Mouse (Mus musculus) kidney, adult 8-10 months (tissue): Measurements from ENCODE around the gene H2-Ke6.

ENCODE experiments used
- DNase-seq, 2 experiments: peaks; one replicate each; pipeline ENCODE4 v3.0.0; 2022

The H2-Ke6 gene

DNA sequence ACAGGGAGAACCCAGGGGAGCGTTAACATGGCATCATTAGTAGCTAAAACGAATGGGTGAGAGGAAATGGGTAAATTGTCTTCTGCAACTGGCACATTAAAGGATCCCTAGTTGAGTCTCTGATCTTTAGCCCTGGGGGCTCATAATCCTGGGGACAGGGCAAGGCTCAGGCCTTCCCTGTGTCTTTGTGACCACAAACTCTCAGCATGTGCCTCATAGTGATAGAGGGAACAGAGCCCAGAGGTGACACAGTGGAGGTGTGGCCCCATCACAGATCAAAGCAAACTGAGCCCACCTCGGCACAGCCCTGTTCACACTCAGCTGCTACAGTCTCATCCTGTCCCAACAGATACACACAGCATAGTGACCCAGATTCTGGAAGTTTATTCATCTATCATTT lies 32.2 kb downstream of the H2-Ke6 start:
- no peak for DNase-seq

- DNase-seq, result no peak
Measured at GRCm38 (mm10) chr17:33994959-33995358, 32.9 kb downstream of the H2-Ke6 start.

- peak; percentile 41 to 49 for DNase-seq
Measured at GRCm38 (mm10) chr17:33991788-33992664, 35.8 kb downstream of the H2-Ke6 start.

DNA sequence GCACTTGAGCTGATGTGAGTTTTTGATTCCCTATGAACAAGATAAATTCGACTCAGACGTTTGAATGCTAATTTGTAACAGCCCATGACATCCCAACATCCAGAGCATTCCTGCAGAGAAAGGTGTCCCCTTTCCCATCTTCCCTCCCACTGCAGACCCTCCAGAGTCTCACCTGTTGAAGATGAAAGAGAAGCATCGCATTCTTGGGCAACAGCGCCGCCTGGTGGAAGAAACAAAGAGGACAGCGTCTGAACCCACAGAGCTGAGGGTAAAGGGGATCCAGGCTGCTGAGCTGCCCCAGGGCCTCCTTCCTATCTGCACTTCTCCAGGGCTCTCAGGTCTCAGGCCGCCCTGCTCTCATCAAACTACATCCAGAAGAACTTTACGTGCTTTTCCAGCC lies 45.7 kb downstream of the H2-Ke6 start:
- DNase-seq, result peak in 1 of 2 experiments; percentile 75

DNA sequence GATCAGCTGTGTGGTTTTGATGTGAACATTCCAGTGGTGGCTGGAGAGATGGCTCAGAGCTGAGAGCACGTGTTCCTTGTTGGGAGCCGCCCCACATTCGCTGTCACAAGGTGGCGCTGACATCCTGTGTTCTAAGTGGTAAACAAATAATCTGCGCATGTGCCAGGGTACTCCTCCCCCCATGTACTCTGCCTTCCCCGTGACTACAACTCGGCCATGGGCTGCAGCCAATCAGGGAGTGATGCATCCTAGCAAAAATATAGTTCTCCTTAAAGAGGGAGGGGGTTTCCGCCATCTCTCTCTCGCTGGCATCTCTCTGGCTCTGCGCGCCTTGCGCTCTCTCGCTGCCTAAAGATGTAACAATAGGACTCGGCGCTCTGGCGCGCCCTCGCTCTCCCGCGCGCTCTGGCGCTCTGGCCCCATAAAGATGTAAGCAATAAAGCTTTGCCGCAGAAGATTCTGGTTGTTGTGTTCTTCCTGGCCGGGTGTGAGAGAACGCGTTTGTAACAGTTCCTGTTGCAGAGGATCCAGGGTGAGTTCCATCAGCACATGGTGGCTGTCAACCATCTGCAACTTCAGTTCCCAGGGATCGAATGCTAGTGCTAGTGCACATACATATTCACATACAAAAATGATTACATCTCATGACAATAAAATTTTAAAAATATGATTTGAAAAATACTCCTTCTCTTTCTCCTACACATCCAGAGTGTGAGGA lies 46.5 kb downstream of the H2-Ke6 start:
- peak; percentile 93 to 94 for DNase-seq

- DNase-seq, result no peak
Measured at GRCm38 (mm10) chr17:33980181-33981035, 47.5 kb downstream of the H2-Ke6 start.

DNA sequence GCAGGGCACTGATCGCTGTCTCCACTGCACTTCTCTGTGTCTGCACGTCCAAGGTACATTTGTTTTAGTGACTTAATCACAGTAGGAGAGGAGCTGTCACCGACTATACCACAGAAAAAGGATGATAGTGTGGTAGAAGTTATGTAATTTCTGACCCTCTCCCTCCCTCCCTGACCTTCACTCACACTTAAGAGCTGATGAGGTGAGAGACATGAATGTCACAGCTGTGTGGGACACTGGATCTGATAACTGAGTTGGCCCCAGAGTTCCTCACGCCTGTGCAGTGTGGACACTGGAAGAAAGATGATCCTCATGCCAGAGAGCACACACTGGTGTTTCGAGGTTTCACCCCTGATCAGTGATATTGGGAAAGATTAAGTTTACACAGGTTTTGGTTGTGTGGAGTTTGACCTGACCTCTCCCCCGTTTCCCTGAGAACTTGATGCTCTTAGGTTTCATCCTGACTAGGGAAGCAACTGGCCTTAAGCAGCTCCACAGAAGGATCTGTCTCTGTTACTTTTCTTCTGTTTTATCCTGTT lies 48.3 kb downstream of the H2-Ke6 start:
- no peak for DNase-seq

GRCm38 (mm10) chr17:33978631-33979031 lies 49.2 kb downstream of the H2-Ke6 start:
- DNase-seq, result peak; percentile 96

DNA sequence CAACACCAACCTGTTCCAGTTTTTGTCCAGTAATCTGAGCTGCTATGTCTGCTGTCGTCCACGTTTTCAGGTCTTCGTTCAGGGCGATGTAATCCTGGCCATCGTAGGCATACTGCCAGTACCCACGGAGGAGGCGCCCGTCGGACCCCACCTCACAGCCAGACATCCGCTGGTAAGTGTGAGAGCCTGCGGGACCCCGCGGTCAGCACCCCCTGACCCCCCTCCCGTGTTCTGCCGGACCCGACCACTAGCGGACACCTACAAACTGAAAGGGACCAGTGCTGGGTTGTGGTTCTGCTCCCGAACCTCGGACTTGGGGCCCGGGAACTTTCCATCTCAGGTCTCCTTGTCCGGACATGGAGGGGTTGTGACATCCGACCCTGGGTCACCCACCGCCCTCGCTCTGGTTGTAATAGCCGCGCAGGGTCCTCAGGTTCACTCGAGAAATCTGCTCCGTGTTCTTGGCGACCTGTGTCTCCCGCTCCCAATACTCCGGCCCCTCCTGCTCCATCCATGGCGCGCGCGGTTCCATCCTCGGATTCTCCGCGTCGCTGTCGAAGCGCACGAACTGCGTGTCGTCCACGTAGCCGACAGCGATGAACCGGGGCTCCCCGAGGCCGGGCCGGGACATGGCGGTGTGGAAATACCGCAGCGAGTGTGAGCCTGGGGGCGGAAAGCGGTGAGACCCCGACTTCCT lies 49.9 kb downstream of the H2-Ke6 start:
- no peak for DNase-seq
